Mouse (Mus musculus) frontal cortex, adult 2 months (tissue): ENCODE measurements around the gene Cald1. TPM values are rescaled to one million over a fixed set of nuclear protein-coding genes. Genes with fewer than 3 reads are reported as not detected.

Experiments
- DNase-seq, 2 experiments: peaks; one replicate each; pipeline ENCODE4 v3.0.0; 2022; ENCODE audit warnings: low spot score in 1 of 2; ENCODE audit errors: extremely low spot score in 1 of 2
- polyA plus RNA-seq: library from polyadenylated mRNA; depleted of rRNA; stranded (reverse); fragments of >200 nt; gene quantifications from 2 replicates; pipeline ENCODE4 v1.2.3, GENCODE M21; 2012

Gene Cald1
- polyA plus RNA-seq, 1 experiment, result 31.0 TPM

DNA sequence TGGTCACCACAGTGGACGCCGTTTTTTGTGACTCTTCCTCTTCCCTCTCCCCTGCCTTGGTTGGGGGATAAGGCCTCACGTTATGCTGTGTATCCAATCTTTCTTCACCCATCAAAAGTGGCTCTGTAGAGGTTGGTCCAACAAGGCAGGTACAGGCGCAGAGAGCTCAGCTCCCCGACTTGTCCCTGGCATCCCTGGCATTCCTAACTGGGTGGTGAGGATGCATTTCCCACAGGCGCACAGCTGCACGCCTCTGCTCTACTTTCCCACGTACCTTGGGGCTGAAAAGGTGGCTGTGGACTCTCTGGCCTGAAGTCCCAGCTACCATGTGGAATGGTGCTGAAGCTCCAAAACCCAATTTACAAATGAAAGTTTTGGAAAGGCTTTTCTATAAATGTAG lies 115.5 kb downstream of the Cald1 start:
- no peak for DNase-seq

DNA sequence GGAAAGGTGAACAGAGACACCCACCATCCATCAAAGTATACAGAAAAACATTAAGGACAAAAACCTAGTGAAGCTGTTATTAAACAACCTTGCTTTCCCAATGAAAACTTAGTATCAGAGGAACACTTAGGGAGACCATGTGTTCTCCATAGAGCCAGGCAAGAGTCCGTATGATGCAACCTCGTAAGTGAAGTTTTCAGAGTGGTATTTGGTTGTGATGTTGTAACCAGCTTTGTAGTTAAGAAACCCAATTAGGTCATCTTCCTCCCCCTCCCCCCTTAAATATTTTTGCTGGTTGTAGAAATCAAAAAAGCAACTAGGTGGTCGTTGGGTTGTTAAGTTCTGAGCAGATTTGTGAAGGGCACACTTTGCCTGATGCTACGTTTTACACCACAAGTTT lies 116.3 kb downstream of the Cald1 start:
- no peak for DNase-seq

DNA sequence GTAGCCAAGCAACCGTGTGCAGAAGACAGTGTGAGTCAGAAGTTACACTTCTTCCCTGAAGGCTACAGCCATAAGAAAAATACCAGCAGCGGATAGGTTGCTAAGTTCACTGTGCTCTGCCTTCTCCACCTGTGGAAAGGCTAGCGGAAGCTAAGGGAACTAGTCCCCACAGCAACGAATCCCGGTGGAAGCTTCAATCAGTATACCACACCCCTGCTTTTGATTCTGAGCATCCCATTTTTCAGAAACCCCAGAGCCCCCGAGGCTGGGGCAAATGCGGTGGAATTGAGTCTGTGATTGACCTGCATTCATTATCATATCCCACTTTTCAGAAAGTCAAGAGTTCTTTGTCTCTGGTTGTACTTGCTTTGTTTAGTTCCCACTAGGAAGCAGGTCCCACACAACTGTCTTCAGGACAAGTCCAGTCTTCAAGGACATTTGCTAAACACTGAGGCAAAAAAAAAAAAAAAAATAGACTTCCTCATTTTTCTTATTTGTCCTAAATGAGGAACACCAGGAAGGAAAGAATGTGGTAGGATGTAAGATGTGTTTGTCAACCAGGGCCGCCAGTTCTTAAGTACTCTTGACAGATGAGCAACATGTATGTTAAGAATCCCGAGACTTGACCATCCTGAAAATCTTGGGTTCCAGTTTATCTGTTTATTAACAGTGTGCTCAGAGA lies 118.0 kb downstream of the Cald1 start:
- no peak for DNase-seq

DNA sequence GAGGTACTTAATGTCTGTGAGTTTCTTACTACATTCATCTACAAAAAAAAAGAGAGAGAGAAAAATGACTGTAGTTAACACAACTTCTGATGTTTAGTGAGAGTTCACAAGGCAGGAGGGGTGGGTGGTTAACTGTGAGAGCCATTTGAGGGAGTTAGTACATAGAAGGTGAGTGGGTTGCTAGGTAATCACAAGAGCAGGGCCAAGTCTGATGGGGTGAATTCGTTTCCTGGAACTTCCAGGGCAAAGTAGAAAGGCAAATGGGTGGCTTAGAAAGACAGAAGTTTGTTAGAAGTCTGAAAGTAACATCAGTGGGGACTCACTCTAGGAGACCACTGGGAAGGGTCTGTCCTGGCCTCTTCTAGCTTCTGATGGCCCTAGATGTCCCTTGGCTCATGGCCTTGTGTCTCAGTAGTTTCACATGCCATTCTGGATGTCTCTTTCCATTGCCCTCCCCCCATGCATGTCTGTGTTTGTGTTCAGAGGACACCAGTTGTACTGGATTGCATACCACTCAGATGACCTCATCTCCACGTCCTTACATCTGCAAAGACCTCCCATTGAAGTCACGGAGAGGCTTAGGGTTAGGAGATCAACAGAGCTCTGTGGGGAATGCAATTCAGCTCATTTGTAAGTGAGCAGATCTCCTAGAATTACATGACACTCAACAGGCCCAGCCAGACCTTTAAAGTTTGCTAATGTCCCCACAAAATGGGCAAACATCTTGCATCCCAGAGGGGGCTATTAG lies 118.8 kb downstream of the Cald1 start:
- DNase-seq, result no peak

DNA sequence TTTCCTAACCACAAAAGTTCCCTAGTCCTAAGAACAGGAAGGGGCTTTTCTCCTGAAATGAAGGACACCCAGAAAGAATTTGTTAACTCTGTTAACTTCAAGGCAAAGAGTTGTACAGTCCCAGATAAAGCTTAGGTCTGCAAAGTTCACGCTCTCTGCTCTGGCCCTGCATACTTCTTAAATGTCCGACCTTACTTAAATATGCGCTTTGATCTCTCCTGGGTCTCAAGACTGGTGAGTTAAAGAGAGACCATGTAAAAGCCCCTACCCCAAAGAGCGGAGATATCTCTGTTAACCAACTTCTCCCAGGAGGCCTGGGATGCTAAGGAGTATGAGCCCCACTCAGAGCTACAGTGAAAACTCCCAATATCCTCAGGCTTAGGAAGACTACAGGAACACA lies 119.4 kb downstream of the Cald1 start:
- no peak for DNase-seq

DNA sequence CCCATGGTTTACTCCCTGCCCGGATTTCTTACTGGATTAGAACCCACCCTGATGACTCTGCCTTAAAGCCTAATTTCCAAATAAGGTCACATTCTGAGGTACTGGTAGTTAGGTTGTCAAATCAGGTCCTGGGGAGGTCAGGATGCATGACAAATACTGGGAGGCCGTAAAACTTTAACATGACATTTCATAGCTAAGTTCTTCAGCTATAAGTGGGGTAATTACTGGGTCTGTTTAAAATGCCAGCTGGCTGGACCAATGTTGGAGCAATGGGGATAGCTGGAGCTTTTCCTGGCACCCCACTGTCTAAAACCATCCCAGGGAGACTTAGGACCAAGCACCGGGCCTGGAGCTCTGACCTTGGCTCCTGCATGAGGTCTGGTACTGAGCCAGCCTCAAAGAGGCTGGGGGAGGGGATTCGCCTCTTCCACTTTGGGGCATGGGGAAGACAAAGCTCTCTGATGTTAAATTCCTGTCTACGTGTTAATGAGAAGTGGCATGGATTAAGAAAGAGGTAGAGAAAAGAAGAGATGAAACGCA lies 120.9 kb downstream of the Cald1 start:
- no peak for DNase-seq

DNA sequence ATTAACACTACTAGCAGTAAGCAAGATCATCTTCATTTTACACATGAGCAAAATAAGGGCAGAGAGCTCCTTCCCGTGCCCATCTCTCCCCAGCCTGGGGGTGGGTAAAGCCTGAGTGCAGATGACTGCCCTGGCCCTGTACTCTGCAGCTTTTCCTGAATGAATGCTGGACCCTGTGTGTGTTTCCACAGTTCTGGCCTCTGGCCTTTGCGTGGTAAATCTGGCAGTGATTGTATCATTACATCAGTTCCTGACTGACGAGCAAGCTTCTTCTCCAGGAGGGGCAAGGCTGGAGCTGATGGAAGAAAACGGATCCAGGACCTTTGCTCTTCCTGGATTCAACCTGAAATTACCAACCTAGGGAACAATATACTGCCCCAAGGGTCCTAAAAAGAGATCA lies 122.1 kb downstream of the Cald1 start:
- DNase-seq, result no peak

DNA sequence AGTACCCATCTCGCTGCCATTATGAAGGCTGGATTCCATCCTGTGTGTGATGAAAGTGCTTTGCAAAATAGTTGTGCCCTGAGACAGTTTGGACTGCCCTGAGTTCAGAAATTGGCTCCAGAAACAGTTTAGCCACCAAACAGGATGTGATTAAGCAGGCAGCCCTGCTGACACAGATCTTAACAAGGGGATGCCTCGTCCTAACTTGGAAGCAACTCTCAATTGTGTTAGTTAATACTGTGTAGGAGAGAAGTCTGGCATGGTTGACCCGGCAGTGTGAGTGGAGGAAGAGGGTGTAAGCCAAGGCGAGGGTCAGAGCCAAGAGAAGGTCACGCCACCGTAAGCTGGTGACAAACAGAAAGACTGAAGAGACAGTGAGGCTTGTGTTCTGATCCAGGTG lies 123.4 kb downstream of the Cald1 start:
- no peak for DNase-seq

DNA sequence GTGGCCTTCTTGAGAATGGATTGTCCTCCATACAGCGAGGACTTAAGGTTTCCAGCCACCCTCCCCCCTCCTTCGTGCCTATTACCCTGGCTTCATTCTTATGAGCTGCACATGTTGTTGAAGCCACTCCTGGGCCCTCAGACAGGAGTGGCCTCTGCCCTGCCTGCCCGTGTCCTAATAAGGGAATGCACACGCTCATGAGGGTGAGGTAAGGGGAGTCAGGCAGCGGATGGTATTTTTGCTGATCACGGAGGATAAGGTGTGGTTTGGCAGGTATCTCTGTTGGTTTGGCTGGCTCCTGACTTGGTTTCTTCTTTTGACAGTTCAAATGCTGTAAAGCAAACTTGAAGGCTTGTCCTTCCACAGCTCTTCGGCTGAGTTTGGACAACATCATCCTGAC lies 124.4 kb downstream of the Cald1 start:
- DNase-seq, result no peak

DNA sequence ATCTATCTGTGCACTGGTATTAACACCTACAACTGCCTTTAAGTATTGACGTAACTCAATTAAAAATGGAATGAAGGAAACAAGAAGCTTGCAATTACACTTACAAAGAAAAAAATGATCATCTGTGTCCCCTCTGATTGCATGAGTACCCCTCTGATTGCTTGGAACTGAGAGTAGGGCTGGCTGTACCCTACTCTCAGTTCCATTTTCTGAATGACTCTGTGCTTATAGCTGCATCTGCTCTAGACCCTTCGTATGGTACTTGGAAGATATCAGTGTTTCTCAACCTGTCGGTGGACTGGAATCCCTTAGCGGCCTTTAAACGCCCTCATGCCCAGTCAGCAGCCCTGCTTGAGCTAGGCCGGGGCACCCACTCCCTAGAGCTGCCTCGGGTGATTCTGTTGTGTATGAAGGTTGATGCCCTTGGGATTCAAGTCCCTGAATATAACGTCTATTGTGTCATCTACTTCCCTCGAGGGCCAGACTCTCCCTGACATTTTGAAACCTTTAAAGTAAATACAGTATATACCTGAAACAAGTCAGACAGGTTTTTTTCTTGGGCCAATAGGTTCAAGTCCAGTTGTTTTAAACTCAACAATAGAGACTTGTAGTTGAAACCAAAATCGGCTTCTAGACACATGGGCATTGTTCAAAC lies 125.1 kb downstream of the Cald1 start:
- no peak for DNase-seq

DNA sequence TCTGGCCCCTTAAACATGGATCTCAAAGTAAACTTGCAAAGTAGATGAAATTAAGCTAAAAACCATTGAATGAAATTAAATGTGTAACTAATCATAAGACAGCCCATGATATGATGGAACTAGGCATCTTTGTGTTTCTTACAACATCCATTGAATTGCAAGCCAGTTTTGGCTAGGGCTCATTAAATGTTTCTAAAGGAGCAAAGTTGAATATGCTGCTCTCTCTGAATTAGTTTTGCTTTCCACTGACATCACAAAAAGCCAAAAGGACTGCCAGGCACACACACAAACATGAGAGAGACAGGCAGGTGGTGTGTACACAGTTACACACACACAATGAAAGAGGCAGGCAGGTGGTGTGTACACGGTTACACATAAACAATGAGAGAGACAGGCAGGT lies 127.4 kb downstream of the Cald1 start:
- DNase-seq, result no peak

DNA sequence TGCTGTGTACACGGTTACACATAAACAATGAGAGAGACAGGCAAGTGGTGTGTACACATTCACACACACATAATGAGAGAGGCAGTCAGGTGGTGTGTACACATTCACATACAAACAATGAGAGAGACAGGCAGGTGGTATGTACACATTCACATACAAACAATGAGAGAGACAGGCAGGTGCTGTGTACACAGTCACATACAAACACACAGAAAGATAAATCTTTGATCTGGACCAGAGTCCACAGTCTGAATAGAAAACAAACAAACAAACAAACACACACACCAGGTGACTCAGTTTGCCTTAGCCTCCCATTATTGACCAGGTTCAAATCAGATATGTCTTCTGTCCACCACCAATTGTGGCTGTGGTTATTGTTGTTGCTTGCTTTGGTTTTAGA lies 127.8 kb downstream of the Cald1 start:
- no peak for DNase-seq

DNA sequence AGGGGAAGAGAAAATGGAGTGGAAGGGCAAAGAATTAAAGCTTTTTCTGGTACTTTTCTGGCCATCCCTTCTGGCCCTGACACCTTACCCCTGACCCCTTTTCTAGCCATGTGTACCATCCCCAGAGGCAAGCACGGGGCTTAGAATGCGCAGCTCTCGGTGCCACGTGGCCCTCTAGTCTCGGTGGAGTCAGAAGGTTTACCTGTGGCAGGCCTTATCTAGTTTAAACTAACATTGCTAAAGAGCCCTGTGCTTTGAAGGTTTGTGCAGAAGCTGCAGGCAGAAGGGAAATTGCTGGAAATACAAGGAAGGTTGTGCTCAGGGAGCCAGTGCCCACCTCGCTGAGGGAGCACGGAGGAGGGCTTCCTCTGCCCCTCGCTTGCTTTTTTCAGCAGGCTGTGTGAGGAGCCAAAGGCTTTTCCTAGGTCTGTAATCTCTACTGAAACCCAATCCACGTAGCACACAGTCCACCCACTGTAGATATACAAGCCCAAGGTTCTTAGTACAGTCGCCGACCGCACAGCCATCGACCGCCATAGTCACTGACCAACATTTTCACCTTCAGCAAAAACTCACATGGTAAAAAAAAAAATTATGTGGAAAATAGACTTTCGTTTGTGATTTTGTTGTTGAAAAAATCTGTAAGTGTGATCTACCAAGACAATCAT lies 129.2 kb downstream of the Cald1 start:
- DNase-seq, result no peak

DNA sequence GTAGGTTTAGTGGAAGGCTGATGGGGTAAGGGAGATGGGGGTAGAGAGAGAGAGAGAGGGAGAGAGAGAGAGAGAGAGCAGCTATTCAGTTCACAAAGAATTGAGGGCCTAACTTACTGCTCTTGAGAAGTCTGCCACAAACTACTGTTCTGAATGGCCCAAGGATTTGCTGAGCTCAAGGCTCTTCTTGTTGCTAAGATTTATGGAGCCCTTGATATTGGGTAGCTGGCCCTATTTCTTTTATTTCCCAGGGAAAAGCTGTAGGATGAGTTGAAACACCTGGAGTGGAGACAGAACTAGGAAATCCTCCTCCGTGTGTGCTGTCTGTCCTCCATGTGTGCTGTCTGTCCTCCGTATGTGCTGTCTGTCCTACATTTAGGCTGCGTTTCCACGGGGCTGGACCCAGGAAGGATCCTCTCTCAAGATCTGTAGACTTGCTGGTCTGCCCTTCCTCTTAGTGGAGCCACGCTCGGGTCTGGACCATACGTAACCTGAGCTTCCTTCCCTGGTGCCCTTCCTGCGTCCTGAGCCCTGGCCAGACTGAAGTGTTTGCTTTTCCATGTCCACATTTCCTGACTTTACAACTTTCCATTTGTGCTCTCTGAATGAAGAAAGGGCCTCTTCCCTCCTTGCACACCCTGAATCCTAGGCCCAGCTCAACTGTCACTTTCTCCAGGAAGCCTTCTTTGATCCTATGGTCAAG lies 131.3 kb downstream of the Cald1 start:
- DNase-seq, result no peak

DNA sequence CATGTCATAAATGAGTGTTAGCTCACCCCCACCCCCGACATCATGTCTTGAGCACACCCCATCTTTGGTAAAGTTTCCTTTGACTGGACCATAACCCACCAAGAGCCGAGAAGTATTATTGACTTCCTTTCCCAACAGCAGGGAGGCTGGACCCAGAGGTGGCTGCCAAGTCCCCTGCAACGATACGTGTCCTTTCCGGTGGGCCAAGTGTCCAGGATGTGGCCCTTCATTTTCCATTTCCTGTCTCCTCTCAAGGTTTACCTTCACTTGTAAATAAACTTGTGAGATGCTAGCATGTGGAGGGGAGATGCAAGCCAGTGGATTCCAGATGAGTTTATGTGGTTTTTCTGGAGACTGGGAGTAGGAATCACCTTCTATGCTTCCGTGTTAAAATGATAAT lies 132.7 kb downstream of the Cald1 start:
- no peak for DNase-seq

DNA sequence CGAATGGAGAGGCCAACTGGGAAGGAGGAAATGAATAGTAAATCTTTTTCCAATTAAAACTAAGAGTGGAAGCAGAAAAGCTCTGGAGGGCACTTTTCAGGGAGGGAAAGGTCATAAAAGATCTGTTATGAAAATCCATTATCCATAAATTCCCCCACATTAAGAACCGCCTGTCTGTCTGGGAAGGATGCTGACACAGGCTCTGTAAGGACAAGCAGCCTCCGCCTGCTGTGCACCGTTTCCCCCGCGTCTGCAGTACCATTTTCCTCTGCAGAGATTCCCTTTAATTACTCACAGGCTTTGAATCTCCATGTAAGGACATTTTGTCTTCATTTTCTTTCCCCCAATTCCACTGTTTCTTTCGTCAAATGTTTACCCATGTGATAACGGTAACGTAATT lies 133.2 kb downstream of the Cald1 start:
- no peak for DNase-seq

DNA sequence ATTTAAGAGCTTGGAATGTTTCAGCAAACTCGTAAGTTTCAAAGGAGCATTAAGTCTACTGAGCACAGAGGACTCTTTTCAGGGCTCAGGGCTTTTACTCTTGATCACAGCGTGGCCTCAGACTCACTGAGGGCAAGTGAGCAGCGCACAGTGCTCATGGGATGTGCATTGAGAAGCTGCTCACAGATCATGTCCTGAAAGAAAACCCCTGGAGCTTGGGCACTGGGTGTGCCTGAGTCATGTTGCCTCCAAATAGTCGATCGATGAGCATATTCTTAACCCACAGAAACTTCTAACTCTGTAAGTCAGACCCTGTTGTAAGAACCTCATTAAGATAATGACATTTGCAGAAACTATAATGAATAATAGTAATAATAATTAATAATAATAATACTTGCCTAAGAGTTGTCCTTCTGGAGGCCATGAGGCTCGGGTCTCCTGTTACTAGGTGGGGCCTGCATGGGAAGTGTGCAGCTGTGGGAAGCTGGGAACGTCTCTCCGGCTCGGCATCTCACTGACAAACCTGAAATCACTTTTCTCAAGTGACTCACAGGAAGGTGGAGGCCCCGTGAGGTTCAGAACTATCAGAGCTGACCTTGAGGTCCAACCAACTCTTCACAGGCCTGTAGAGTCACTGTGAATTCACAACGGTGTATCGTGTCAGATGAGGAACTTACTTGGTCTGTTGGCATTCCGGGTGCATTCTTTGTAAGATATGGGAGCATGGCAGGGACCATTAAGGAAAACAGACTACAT lies 136.8 kb downstream of the Cald1 start:
- no peak for DNase-seq

DNA sequence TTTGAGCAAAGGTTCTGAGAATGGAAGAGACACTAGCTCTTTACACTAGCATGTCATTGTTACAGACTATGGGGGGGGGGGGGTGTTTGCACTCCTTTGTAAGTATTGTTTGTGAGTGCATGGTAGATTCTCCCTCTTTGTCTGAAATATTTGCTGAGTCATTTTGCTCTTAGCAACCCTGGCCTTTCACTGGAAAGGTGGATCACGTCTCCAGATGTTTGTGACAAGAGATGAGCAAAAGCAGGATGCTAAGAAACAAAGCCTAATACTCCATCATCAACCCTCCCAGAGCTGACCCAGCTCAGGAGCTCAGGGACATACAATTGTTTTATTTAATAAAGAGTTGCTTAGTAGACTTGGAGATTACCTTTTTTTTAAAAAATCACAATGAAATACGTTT lies 138.6 kb downstream of the Cald1 start:
- no peak for DNase-seq

DNA sequence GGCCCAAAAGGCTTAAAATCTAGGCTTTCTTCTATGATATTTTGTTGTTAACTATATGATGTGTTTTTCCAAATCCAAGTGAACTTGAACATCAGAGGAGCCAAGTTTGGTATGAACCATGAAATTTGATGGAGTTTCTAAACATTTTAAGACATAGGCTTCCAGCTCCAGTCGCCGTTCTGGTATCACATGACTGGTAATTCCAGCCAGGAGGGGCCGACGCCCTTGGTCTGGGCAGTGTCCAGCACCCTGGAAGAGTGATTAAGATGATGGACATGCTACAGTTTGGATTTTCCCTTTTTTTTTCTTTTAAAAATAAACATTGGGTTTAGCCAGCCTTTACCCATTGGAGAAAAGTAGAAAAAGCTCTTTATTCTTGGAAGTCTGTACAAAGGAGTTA lies 145.6 kb downstream of the Cald1 start:
- no peak for DNase-seq

DNA sequence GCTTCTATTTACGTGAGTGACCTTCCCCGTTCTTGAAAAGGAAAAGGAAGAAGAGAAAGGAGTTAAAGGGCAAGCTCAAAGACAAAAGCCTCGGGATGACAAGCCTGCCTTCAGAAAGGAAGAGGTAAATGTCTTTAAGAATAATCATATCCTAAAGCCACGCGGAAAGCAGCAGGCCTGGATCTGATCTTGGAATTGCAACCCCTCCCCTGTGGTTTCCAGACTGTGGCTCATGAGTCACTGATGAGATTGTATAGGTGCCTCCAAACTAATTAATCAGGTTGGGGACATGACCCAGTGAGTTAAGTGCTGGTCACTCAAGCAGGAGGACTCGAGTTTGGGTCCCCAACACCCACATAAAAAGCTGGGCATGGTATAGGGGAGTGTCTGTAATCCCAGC lies 149.5 kb downstream of the Cald1 start:
- no peak for DNase-seq
